Mouse (Mus musculus) stomach, postnatal 0 days (tissue): ENCODE data around the gene Tubb2a. TPM values are rescaled to one million over a fixed set of nuclear protein-coding genes. Genes with fewer than 3 reads are reported as not detected.
"Not testable (repeated sequence)": the region's sequence is repeated elsewhere in the genome, so short reads cannot be mapped to it uniquely, and the experiment has no call there.

Source experiments
- ATAC-seq: fragments of 200-750 bp; cut with Nextera tagmentation; 2 replicates; pipeline ENCODE4 v1.8.0; 2017; ENCODE audit not compliant: low FRiP score, low TSS enrichment
- DNase-seq: peaks from one replicate; pipeline ENCODE4 v3.0.0-alpha.2; 2016; ENCODE audit warnings: low spot score
- H3K27ac ChIP-seq: fragments of 300-500 bp; sonication (generic); replicated peaks from 2 replicates; pipeline ENCODE4 v1.5.1; 2014; ENCODE audit warnings: mild to moderate bottlenecking, control low read depth
- H3K27me3 ChIP-seq: fragments of 300-500 bp; sonication (generic); 2 replicates; pipeline ENCODE4 v1.6.1; 2014; ENCODE audit warnings: low read length; ENCODE audit not compliant: control insufficient read depth, insufficient read depth
- H3K36me3 ChIP-seq: fragments of 300-500 bp; sonication (generic); 2 replicates; pipeline ENCODE4 v1.6.1; 2014; ENCODE audit warnings: low read length, mixed read lengths; ENCODE audit not compliant: control insufficient read depth, insufficient read depth
- H3K4me1 ChIP-seq: fragments of 300-500 bp; sonication (generic); replicated peaks from 2 replicates; pipeline ENCODE4 v1.6.1; 2014; ENCODE audit warnings: antibody characterized with exemption; ENCODE audit not compliant: control insufficient read depth, insufficient read depth
- H3K4me2 ChIP-seq: fragments of 300-500 bp; sonication (generic); replicated peaks from 2 replicates; pipeline ENCODE4 v1.6.1; 2014; ENCODE audit warnings: low read depth, mild to moderate bottlenecking, control low read depth, moderate library complexity
- H3K4me3 ChIP-seq: fragments of 300-500 bp; sonication (generic); 2 replicates; pipeline ENCODE4 v1.5.1; 2014; ENCODE audit warnings: low read depth, low read length, control low read depth
- H3K9ac ChIP-seq: fragments of 300-500 bp; sonication (generic); 2 replicates; pipeline ENCODE4 v1.6.1; 2014; ENCODE audit warnings: mild to moderate bottlenecking, low read length, control low read depth, mixed read lengths
- H3K9me3 ChIP-seq: fragments of 300-500 bp; sonication (generic); 2 replicates; pipeline ENCODE4 v1.6.1; 2016; ENCODE audit warnings: low read length; ENCODE audit not compliant: control insufficient read depth
- CTCF ChIP-seq: IDR thresholded peaks from 2 replicates; pipeline ENCODE4 v1.5.1; 2016; ENCODE audit warnings: antibody characterized with exemption, low read depth, mild to moderate bottlenecking, moderate library complexity
- EP300 ChIP-seq: optimal IDR thresholded peaks from 2 replicates; pipeline ENCODE3; 2016; ENCODE audit warnings: antibody characterized with exemption
- WGBS: fragments of 180-500 bp; shearing (Covaris S2); extraction: QIAGEN DNeasy Blood & Tissue Kit; methylation state at CpG from one replicate; pipeline ENCODE4 v1.1.7; 2014; 5-methylcytosine and 5-hydroxymethylcytosine counted together
- polyA plus RNA-seq: library from polyadenylated mRNA; unstranded; fragments of >200 nt; fragmentation: Nextera tagmentation; extraction: Ambion mirVana; gene quantifications from 2 replicates; pipeline ENCODE4 v1.2.1, GENCODE M21; 2015

The Tubb2a gene
- polyA plus RNA-seq, 1 experiment from 2014 or later: 196 TPM

DNA sequence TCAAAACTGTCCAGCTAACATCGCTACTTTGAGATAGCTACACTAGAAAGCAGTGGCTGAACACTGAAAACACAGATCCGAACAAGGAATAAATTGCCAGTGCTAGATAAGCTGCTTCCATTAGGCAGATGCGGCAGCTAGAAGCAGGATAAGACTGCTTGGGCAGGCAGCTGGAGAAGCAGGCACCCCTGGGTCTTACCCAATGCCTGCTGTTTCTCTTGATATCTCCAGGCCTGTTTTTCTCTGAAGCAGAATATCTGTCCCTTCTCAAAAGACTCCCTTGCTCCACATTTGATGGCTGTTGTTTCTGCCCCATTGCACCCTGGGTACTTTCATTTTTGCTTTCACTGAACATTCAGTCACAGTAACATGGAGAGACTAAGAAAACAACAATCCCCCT is 22.9 kb upstream of the Tubb2a start:
- no peak overlapping the region for H3K9ac ChIP-seq
- H3K9me3 ChIP-seq: no peaks in the 10 kb centered on the region
- H3K4me1 ChIP-seq: no peaks in the 10 kb centered on the region
- WGBS: 72% methylated on average over 3 of the region's 3 CpGs
- TF ChIP-seq CTCF (no peak), EP300 (no peak)
- ATAC-seq (no peak), DNase-seq (no peak)
- no peak overlapping the region for H3K4me3 ChIP-seq
- no peaks in the 10 kb centered on the region for H3K27me3 ChIP-seq
- no peaks in the 10 kb centered on the region for H3K36me3 ChIP-seq
- H3K27ac ChIP-seq: no peak overlapping the region
- H3K4me2 ChIP-seq: no peak overlapping the region

DNA sequence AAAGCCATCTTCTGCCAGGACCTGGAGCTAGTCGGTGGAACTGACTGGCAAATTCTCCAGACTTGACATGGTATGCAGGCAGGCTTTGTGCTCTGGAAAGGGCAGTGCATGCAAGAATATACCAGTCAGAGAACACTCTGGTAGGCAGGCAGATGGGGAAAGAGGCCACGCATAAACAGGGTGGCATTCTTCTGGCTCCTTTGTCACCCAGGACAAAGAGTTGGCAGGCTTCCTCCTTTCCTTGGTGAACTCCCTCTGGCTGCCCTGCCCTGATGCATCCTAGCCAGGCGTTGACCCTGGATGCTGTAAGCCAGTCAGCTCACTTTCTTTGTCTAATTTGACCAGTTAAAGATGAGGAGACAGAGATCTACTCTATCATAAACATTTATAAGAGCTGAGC is 19.3 kb upstream of the Tubb2a start:
- Histone ChIP-seq H3K4me1 (no peaks in the 10 kb centered on the region), H3K4me2 (no peak overlapping the region), H3K9me3 (no peaks in the 10 kb centered on the region), H3K9ac (no peak overlapping the region), H3K27ac (peak overlapping the region; percentile 45; the same call in 1 of the 2 replicates), H3K36me3 (no peaks in the 10 kb centered on the region), H3K27me3 (no peaks in the 10 kb centered on the region), H3K4me3 (no peak overlapping the region)
- no peak for DNase-seq
- 71% methylated on average over 3 of the region's 3 CpGs for WGBS
- no peak for TF ChIP-seq EP300
- TF ChIP-seq CTCF: no peak
- no peak for ATAC-seq

DNA sequence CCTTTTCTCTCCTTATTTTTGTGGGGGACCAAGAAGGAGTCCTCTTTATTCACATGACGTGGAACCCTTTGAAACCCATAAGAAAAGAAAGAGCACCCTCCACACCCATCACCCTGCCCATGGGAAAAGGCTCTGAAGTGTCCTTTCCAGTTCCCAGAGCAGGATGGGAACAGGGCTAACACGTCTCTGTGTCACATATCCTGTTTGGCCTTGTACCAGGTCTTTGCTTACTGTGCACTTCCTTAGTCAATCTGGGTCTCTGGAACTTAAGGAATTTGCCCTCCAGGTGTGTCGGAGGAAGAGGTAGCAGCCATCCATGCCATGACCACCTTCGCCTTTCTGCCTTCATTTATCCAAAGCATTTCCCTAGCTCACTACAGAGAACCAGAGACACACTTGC is 18.6 kb upstream of the Tubb2a start:
- TF ChIP-seq EP300: no peak
- no peak for TF ChIP-seq CTCF
- 57% methylated on average over 4 of the region's 4 CpGs for WGBS
- Histone ChIP-seq H3K4me3 (no peak overlapping the region), H3K9ac (no peak overlapping the region), H3K27me3 (no peaks in the 10 kb centered on the region), H3K9me3 (no peaks in the 10 kb centered on the region), H3K27ac (no peak overlapping the region; the same call in 1 of the 2 replicates), H3K4me2 (no peak overlapping the region), H3K4me1 (no peaks in the 10 kb centered on the region), H3K36me3 (no peaks in the 10 kb centered on the region)
- ATAC-seq: no peak
- no peak for DNase-seq

DNA sequence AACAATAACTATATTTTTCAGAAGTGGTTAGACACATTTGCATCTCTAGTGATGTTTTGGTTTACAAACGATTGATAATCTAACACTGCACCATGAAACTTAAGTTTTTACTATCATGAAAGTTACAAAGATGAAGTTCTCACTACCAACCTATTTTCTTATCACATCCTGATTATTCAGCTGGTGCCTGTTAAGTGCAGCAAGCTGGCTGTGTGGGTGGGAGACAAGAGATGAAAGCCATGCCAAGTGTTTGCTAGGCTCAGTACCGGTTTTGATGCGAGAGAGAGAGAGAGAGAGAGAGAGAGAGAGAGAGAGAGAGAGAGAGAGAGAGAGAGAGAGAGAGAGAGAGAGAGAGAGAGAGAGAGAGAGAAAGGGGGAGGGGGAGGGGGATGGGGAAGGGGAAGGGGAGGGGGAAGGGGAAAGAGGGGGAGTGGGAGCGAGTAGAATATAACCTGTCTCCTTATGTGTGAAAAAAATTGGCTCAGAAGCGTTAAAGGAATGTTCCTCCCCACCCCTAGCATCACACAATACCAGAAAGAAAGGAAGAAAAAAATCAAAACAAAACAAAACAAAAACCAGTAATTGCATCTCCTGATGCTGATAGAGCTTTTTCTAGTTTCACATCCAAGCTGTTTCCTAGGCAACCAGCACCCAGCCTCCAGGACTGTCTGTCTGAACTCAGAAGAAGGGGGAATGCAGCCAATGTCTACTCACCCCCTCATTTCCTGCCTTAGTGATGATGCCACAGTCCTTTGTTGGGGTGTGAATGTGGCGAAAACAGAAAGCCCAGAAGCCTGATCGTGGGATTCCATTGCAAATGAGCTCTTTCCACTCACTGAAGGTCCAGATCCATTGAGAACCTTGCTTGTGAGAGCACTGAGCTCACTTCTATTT is 18.0 kb upstream of the Tubb2a start:
- DNase-seq (no peak), ATAC-seq (no peak)
- Histone ChIP-seq H3K4me2 (no peak overlapping the region), H3K4me3 (no peak overlapping the region), H3K9ac (no peak overlapping the region), H3K4me1 (no peaks in the 10 kb centered on the region), H3K9me3 (no peaks in the 10 kb centered on the region), H3K36me3 (no peaks in the 10 kb centered on the region), H3K27me3 (no peaks in the 10 kb centered on the region), H3K27ac (no peak overlapping the region)
- WGBS: 45% methylated on average over 7 of the region's 7 CpGs
- no peak for TF ChIP-seq EP300

DNA sequence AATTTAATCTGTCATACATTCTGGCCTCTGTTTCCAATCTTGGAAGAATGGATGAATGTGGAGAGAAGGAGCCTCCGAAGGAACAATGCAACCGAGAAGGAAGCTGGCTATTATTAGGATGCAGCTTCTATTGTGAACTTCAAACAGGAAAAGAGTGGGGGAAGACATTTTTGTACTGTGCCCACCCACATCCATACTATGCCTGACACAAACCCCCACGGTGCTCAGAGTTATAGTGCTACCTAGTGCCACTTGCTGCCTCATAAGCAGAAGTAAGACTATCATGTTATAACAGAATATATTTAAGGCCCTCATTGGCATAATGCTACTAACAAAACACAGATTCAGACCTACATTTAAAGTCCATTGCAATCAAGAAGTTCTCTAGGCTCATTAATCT is 11.6 kb upstream of the Tubb2a start:
- Histone ChIP-seq H3K27ac (no peak overlapping the region), H3K4me1 (peaks cover 6% of the 10 kb centered on the region; the same call in 1 of the 2 replicates), H3K27me3 (no peaks in the 10 kb centered on the region), H3K36me3 (no peaks in the 10 kb centered on the region), H3K9me3 (no peaks in the 10 kb centered on the region), H3K4me3 (no peak overlapping the region), H3K9ac (no peak overlapping the region), H3K4me2 (0 out of 2 replicates have a peak overlapping the region, but pooled peaks have one; percentile 5)
- DNase-seq: no peak
- no peak for ATAC-seq
- TF ChIP-seq CTCF: no peak
- no peak for TF ChIP-seq EP300
- WGBS: 32% methylated on average over 3 of the region's 3 CpGs

DNA sequence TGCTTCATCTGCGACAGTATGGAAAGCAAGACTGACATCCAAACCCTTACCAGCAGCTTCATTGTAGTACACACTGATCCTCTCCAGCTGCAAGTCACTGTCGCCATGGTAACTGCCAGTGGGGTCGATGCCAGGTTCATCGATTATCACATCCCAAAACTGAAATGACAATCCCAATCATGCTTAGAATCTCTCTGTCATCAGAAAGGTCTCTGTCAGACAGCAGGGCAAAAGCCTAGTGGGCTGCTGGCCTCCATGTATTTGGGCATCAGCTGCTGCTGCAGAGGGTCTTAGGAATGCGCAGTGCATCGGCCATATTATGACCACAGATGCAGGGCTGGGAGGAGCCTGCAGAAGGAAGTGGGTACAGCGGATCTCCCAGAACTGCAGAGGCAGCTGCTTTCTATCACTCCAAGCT is 11.1 kb upstream of the Tubb2a start:
- Histone ChIP-seq H3K4me3 (no peak overlapping the region), H3K9ac (no peak overlapping the region), H3K36me3 (no peaks in the 10 kb centered on the region), H3K27me3 (no peaks in the 10 kb centered on the region), H3K27ac (no peak overlapping the region), H3K9me3 (no peaks in the 10 kb centered on the region), H3K4me2 (0 out of 2 replicates have a peak overlapping the region, but pooled peaks have one; percentile 5), H3K4me1 (peaks cover 8% of the 10 kb centered on the region; the same call in 1 of the 2 replicates)
- ATAC-seq: no peak
- no peak for TF ChIP-seq CTCF
- TF ChIP-seq EP300: no peak
- WGBS: 45% methylated on average over 7 of the region's 7 CpGs
- DNase-seq: no peak

DNA sequence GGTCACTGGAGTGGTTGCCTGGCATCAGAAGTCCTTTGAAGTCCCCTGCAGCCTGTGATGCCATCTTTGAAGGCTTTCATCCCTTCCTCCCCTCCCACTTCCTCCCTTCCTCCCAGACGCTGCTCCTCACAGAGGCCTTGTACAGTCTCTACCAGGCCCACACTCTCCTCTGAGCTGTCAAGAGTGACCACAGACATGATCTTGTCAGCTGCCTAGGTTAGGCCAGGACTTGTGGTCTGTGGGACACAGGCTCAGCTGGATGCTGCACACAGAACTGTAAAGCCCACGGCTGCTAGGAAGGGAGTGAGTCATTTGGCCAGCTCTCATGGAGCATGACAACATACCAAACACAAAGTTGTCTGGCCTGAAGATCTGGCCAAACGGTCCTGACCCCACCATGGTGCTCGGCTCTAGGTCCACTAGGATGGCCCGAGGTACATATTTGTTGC is 10.4 kb upstream of the Tubb2a start:
- H3K4me3 ChIP-seq, H3K9me3 ChIP-seq, H3K4me1 ChIP-seq, H3K27ac ChIP-seq, H3K4me2 ChIP-seq, DNase-seq, H3K36me3 ChIP-seq, H3K27me3 ChIP-seq, H3K9ac ChIP-seq: not testable (repeated sequence)
- WGBS: 41% methylated on average over 5 of the region's 5 CpGs
- ATAC-seq: peak; percentile 30; the same call in 1 of the 2 replicates
